Mouse (Mus musculus) layer of hippocampus, adult 6 months (tissue): ENCODE data around the gene Tlr8. TPM values are rescaled to one million over a fixed set of nuclear protein-coding genes. Genes with fewer than 3 reads are reported as not detected.

Experiments used
- long read RNA-seq, 2 experiments: library from polyadenylated mRNA; unstranded; transcript quantifications; one replicate each; pipeline ENCODE4 v2.0.0; 2019 to 2020
- polyA plus RNA-seq: library from polyadenylated mRNA; unstranded; fragments of <200 nt; fragmentation: Nextera tagmentation; gene quantifications from 2 replicates; pipeline ENCODE4 v1.2.3, GENCODE M21; 2021

Tlr8 gene
- polyA plus RNA-seq: not detected in 2 replicates
- long read RNA-seq, experiment 1: 0 reads
- long read RNA-seq, experiment 2: 0 reads

DNA sequence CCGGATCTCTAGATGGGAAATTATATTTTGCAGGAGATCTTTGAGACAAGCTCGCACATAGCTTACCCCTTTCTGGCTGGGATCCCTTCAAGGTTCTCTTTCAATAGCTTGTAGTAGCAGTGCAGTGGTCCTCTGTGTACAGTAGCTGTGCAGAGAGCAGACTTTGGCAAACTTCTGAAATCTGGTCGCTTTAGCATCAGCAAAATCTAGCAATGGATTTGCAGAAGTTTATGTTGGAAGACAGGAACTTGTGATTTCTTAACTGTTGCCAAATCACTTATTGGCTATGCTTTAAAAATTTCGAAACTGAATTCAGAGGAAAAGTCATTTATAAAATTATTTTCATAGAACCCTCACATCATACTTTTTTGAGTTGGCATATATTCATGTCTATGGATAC lies at the start of gene Tlr8:
Tlr8 (minus strand) TSS at position 244 of the 400 bp plus-strand sequence.

DNA sequence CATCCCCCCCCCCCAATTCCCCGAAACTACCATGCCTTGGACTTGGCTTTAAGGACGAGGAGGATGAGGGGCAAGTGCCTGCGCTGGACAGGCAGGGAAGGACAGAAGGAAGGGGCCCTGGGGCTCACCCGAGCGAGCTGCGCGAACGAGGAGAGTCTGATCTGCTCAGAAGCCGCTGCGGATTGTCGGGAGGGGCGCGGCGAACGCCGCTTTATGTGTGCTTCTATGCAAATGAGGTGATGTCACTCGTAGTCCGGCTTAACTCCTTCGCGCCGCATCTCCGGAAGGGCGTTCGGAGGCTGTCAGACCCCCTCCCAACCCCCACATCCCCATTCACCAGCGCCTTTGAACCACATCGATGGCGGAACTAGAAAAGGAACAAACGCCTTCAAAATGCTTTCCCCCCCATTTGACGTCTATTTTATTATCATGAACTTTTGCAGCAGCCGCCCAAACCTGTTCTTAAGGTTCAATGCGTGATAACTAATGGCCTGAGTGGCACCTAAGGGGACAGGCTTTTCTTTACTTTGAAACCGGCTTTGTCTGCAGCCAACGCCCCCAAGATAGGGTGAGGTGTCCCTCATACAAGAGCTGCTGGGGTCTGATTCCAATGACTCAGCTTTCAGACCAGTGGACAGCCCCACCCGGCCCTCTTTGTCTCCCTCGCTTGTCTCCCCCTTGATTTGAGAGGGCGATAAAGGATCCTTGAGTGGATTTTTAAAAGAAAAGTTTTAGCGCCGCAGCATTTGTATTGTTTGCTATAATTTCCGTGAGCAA lies 55.0 kb downstream of the Tlr8 start, which contains the start of gene Tmsb4x:
Tmsb4x (minus strand) TSS at position 338 of the 777 bp plus-strand sequence.

Other genes starting within 250 kb of the Tlr8 start
- gene Tmsb4x, start 55.0 kb downstream of the Tlr8 start, polyA plus RNA-seq: 1,243 and 1,301 TPM in 2 replicates
- gene Tlr7, start 66.2 kb upstream of the Tlr8 start, polyA plus RNA-seq: 1.8 and 1.9 TPM in 2 replicates
- gene Prps2, start 118.4 kb upstream of the Tlr8 start, polyA plus RNA-seq: 17.7 and 19.0 TPM in 2 replicates